Mouse (Mus musculus) yolk sac, embryonic 10.5 days (tissue): ENCODE results near the gene Cpvl.

ENCODE experiments used
- DNase-seq: peaks from one replicate; pipeline ENCODE4 v3.0.0-alpha.2; 2017; ENCODE audit warnings: low spot score

Gene Cpvl

DNA sequence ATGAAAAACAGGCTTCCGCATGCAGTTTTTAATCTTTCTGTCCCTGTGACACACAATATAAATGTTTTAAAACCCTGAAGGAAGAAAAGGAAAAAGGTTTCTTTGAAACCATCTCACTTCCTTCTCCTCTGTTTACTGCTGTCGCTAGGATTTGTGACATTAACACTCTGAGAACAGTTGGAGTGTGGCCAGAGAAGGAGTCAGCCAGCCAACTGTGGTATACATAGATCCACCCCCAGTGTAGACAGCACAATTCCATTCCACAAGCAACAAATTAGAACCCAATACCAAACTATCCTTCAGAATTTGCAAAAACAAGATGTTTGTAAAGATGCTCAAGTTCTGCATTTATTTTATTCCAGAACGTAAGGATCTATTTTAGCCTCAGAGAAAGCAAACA lies 6.7 kb downstream of the Cpvl start:
- no peak for DNase-seq

- DNase-seq, result no peak
Measured at GRCm38 (mm10) chr6:53969081-53969480, 9.4 kb downstream of the Cpvl start.

GRCm38 (mm10) chr6:53968550-53968949 lies 9.9 kb downstream of the Cpvl start:
- DNase-seq, result no peak

GRCm38 (mm10) chr6:53966595-53966994 lies 11.9 kb downstream of the Cpvl start:
- DNase-seq, result no peak

DNA sequence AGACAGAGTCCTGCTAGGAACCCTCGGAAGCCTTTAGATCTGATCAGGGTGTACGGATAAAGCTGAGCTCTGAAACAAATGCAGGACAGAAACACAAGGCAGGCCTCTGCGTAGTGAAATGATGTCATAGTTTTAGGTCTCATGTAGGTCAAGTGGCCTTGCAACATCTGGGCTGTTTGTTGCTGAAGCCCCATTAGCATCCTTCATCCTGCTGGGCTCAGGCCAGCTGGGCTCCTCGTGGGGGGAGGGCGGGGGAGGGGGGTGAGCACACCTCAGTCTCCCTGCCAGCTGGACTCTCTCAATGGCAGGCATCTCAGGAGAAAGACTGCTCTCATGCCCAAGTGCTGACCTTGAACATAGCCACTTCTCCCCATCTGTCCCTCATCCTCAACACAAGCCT lies 12.6 kb downstream of the Cpvl start:
- DNase-seq, result no peak

- DNase-seq, result no peak
Measured at GRCm38 (mm10) chr6:53963906-53964496, 14.5 kb downstream of the Cpvl start.

DNA sequence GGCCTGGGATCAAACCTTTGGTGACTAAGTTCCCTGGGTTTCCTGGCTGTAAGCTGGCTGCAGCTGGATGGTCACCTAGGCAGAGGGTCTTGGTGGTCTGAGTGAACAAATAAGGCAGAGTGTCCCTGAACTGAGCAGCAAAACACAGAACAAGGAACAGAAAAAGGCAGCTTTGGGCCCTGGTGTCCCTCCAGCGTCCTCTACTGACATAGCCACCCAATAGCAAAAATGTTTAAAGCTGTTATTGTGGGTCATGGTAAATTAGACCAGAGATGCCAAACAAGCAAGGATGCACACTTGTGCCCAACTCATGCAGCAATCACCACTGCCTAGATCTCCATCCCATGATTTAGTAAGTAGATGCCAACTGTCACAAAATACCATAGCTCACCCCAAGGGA lies 16.5 kb downstream of the Cpvl start:
- no peak for DNase-seq

- no peak for DNase-seq
Measured at GRCm38 (mm10) chr6:53959826-53960225, 18.6 kb downstream of the Cpvl start.

DNA sequence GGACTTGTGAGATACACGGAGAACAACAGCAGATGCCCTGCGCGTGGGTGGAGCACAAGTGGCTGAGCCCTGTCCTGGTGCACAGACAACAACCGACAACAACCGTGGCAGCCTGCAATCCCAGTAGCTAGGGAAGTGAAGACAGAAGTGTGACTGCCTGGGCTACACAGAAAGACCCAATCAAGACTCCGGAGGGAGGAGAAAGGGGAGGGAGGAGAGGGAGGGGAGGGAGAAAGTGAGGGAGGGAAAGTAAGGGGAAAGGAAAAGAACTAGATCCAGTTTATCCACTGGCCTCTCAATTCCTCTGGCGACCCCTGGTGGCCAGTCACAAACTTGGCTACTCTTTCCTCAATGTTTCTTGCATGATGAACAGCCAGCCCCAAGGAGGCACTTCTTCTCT lies 20.1 kb downstream of the Cpvl start:
- peak; percentile 82 for DNase-seq

GRCm38 (mm10) chr6:53956513-53956912 lies 22.0 kb downstream of the Cpvl start:
- peak; percentile 33 for DNase-seq

- no peak for DNase-seq
Measured at GRCm38 (mm10) chr6:53955846-53956245, 22.6 kb downstream of the Cpvl start.

DNA sequence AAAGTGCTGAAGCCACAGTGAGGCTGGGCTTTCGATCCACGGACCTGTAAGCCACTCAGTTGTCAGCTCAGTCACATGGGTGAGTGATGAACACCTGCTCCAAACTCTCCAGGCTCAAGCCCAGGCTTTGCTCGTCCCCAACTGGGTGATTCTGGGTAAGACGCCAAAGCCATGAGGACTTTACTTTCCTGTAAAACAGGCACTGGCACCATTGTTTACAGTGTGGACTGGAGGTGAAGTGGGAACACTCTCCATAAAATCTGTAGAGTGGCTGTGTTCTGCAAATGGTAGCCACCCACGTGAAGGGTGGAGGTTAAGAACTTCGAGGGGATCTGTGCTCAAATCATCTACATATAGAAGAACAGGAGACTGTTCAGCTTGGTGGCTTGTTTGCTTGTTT lies 23.2 kb downstream of the Cpvl start:
- no peak for DNase-seq

DNA sequence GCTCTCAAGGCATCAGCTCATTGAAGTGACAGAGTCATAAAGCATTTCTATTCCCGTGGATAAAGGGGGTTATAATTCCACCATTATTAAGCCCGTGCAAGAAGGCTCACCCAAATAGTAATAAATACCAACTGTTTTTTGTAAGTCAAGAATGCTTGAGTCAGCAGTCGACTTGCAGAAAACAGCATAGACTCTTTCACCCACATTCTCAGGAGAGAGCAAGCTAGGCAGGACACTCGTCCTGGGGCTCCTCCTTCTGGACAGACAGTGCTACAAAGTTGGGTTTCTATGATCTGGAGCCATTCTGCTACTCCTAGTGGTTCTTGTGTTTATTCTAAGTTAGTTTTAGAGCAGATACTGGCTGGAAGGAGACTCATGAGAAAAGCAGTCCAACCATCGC lies 24.4 kb downstream of the Cpvl start:
- peak; percentile 62 for DNase-seq

DNA sequence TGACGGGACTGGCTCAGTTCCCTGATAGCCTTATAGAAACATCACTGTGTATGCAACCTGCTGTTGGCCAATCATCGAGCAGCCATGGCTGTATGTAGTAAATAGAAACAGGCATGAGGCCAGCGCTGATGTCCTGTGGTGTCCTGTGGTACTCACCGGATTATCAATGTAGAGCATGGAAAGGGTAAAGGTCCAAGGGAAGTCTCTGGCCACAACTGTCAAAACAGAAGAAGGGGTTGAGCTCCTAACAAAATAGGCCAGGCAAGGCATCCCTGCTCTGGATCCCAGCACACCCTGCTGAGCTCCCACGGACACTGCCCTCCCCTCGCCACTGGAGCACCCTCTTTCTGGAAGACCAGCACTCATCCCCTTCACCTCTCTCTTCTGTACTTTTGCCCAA lies 25.1 kb downstream of the Cpvl start:
- DNase-seq, result no peak

GRCm38 (mm10) chr6:53951421-53951820 lies 27.1 kb downstream of the Cpvl start:
- no peak for DNase-seq

GRCm38 (mm10) chr6:53950876-53951275 lies 27.6 kb downstream of the Cpvl start:
- DNase-seq, result no peak

- DNase-seq, result peak; percentile 30
Measured at GRCm38 (mm10) chr6:53948388-53949035, 30.0 kb downstream of the Cpvl start.

DNA sequence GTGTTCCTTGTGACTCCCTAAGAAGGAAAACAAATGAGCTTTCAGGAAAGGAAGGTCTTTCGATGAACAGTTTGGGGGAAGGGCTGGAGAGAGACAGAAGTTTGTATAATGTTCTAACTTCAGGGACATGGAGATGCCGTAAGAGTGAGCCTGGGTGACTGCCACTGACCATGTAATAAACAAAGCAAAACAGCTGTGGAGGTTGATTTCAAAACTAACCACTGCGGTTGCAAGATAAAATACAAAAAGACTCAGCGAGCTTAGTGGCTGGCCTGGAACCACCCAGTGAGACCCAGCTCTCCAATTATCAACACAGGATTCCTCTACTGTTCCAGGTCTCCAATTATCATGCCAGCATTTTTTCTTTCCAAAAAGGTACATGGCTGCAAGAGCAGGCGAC lies 33.6 kb downstream of the Cpvl start:
- DNase-seq, result no peak

- no peak for DNase-seq
Measured at GRCm38 (mm10) chr6:53944417-53944816, 34.1 kb downstream of the Cpvl start.

- DNase-seq, result no peak
Measured at GRCm38 (mm10) chr6:53942190-53942831, 36.2 kb downstream of the Cpvl start.

DNA sequence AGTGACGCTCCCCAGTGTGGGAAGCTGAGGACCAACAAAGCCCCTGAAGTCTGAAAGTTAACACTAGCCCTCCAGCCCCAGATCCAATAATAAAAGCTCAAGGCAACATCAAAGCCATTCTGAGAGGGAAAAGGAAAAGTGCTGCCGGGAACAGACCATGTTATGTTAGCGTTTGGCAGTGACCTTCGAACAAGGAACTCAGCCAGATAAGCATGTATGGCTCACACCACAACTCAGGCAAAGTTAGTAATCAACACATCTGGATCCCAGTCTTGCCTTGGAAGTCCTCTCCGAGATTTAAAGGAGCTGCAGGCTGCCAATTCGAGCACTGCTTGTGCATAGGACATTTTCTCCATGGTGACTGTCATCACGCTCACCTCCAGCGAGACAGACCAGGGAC lies 38.7 kb downstream of the Cpvl start:
- DNase-seq, result no peak

GRCm38 (mm10) chr6:53938942-53939341 lies 39.5 kb downstream of the Cpvl start:
- no peak for DNase-seq
